Mouse (Mus musculus) gastrocnemius, adult 18-20 months (tissue): ENCODE measurements around the gene Cntn5. TPM values are rescaled to one million over a fixed set of nuclear protein-coding genes. Genes with fewer than 3 reads are reported as not detected.

ENCODE experiments used
- DNase-seq: peaks from one replicate; pipeline ENCODE4 v3.0.0; 2021; ENCODE audit warnings: low spot score
- total RNA-seq, 2 experiments: library from RNA; stranded (reverse); gene quantifications; 2 replicates each; pipeline ENCODE4 v1.2.3; 2021

Gene Cntn5
- total RNA-seq, 2 experiments from 2014 or later: not detected

- no peak for DNase-seq
These were observed 959.7 kb downstream of the Cntn5 start for GRCm38 (mm10) chr9:9944872-9945271.

- no peak for DNase-seq
These were observed 966.8 kb downstream of the Cntn5 start for GRCm38 (mm10) chr9:9937444-9938436.

GRCm38 (mm10) chr9:9920580-9920979 is 984.0 kb downstream of the Cntn5 start:
- no peak for DNase-seq

- DNase-seq: no peak
These were observed 1005.5 kb downstream of the Cntn5 start for GRCm38 (mm10) chr9:9899070-9899469.

- DNase-seq: no peak
These were observed 1018.4 kb downstream of the Cntn5 start for GRCm38 (mm10) chr9:9886210-9886609.

GRCm38 (mm10) chr9:9882779-9883383 is 1021.7 kb downstream of the Cntn5 start:
- DNase-seq: no peak

GRCm38 (mm10) chr9:9872112-9873035 is 1032.2 kb downstream of the Cntn5 start:
- DNase-seq: no peak

GRCm38 (mm10) chr9:9860631-9861030 is 1043.9 kb downstream of the Cntn5 start:
- DNase-seq: no peak

- DNase-seq: no peak
These were observed 1045.3 kb downstream of the Cntn5 start for GRCm38 (mm10) chr9:9859323-9859722.

- DNase-seq: no peak
These were observed 1049.8 kb downstream of the Cntn5 start for GRCm38 (mm10) chr9:9854791-9855190.

- DNase-seq: no peak
These were observed 1074.3 kb downstream of the Cntn5 start for GRCm38 (mm10) chr9:9830231-9830630.

- no peak for DNase-seq
These were observed 1084.6 kb downstream of the Cntn5 start for GRCm38 (mm10) chr9:9819963-9820362.

GRCm38 (mm10) chr9:9817477-9817876 is 1087.1 kb downstream of the Cntn5 start:
- DNase-seq: no peak

- no peak for DNase-seq
These were observed 1105.0 kb downstream of the Cntn5 start for GRCm38 (mm10) chr9:9799546-9799945.

- DNase-seq: no peak
These were observed 1120.9 kb downstream of the Cntn5 start for GRCm38 (mm10) chr9:9783680-9784079.

GRCm38 (mm10) chr9:9781157-9781884 is 1123.3 kb downstream of the Cntn5 start:
- DNase-seq: no peak

GRCm38 (mm10) chr9:9779646-9780045 is 1124.9 kb downstream of the Cntn5 start:
- DNase-seq: no peak

GRCm38 (mm10) chr9:9770777-9771176 is 1133.8 kb downstream of the Cntn5 start:
- DNase-seq: no peak

GRCm38 (mm10) chr9:9769659-9770058 is 1134.9 kb downstream of the Cntn5 start:
- no peak for DNase-seq

GRCm38 (mm10) chr9:9718145-9718544 is 1186.4 kb downstream of the Cntn5 start:
- DNase-seq: no peak

- no peak for DNase-seq
These were observed 1195.9 kb downstream of the Cntn5 start for GRCm38 (mm10) chr9:9708671-9709070.
